Mouse (Mus musculus): ENCODE results near the gene Tk2. TPM values are rescaled to one million over a fixed set of nuclear protein-coding genes. Genes with fewer than 3 reads are reported as not detected.

Tk2 gene
- polyA plus RNA-seq, 1 experiment from 2014 or later, result 22.0 TPM

DNA sequence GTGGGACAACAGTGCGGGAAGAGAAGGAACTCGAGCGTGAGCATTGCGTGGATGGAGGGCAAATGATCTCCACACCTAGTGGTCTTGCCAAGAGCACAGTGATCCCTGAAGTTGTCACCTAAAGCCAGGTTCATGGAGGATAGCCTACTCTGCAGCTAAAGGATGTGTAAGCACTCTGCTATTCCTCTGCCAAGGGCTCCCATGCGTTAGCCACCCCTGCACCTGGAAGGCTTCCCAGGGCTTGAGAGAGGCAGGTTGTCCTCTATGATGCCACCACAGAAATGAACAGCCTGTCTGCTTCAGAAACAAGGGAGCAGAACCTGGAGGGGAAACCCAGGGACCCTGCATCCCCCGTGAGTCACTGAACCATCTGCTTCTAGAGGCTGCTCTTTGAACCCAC lies 60.7 kb downstream of the Tk2 start:
- TF ChIP-seq CTCF (IDR thresholded peaks at IDR 0.05), result no peak
- H3K27me3 ChIP-seq, result no peaks in the 10 kb centered on the region
- DNase-seq (ENCODE audit: low read depth, low spot score), result no peak
- in situ Hi-C loops (cut with MboI; ENCODE audit: low pct_unique_long_range_greater_than_20kb), result no loop called here
- POLR2A ChIA-PET, result no interaction called here
- CTCF ChIA-PET, result interaction anchor here (1.3 kb wide), 1 partner anchor 12 kb away, joined by 3 read pairs; no protein-coding TSS in a partner anchor
- no peak for ATAC-seq

DNA sequence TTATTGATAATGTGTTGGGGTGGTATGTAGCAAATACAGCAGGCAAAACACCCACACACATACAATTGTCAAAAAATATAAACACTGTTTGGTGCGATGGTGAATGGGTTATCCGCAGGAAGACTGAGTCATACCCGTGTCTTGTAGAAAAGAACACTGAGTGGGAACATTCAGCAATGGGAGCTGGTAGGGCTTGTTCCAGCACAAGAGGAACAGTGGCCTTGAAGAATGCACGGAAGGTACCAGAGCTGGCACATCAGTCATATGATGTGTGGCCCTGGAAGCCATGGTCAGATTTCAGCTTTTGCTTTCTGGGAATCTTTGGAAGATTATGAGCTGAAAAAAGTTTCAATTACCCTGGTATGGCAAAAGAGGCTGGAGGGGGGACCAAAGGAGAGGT lies 61.5 kb downstream of the Tk2 start:
- ATAC-seq, result no peak
- no peak for TF ChIP-seq CTCF (IDR thresholded peaks at IDR 0.05)
- in situ Hi-C loops (cut with MboI; ENCODE audit: low pct_unique_long_range_greater_than_20kb), result no loop called here
- CTCF ChIA-PET, result interaction anchor here (1.3 kb wide), 1 partner anchor 12 kb away, joined by 3 read pairs; no protein-coding TSS in a partner anchor
- H3K27me3 ChIP-seq, result peaks cover 4% of the 10 kb centered on the region
- DNase-seq (ENCODE audit: low read depth, low spot score), result no peak
- POLR2A ChIA-PET, result no interaction called here

DNA sequence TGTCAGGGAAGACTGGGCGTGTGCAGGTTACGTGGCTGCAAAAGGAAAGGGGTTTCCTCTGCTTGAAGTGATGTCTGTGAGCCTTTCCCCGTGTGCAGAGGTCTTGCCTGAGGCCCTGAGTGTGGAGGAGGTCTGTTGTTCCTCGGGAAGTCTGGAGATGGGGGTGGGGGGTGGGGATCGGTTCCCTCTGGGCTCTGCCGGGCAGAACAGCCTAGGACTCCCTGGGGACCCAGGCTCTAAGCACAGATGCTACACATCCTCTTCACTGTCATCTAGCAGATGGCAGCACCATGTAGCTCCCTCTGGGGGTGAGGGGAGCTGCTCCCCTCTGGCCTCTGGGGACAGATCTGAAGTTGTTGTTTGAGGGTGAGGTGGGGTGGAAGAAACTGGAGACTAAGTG lies 63.5 kb downstream of the Tk2 start:
- DNase-seq (ENCODE audit: low read depth, low spot score), result no peak
- CTCF ChIA-PET, result no interaction called here
- ATAC-seq, result no peak
- no peak for TF ChIP-seq CTCF (IDR thresholded peaks at IDR 0.05)
- H3K27me3 ChIP-seq, result peaks cover 4% of the 10 kb centered on the region
- POLR2A ChIA-PET, result no interaction called here
- in situ Hi-C loops (cut with MboI; ENCODE audit: low pct_unique_long_range_greater_than_20kb), result no loop called here

DNA sequence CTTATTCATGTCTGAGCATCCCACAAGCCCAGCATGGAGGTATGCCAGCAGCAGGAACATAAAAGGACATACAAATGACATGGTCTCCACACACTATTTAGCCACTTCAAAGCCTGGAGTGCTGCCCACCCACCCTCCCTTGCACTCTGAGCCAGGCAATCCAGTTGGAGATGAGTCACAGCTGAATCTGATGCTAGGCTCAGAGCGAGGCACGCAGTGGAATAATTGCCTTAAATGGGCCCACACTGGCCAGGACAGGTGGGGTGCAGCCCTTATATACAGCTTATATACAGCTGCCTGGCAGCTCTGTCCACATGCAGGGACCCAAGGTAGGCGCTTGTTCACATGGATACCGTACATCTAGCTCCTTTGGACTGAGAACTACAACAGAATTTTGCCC lies 71.3 kb downstream of the Tk2 start:
- ChIA-PET CTCF (no interaction called here), POLR2A (no interaction called here)
- in situ Hi-C loops (cut with MboI; ENCODE audit: low pct_unique_long_range_greater_than_20kb), result no loop called here
- ATAC-seq (no peak), DNase-seq (ENCODE audit: low read depth, low spot score) (no peak)
- H3K27me3 ChIP-seq, result peaks cover 7% of the 10 kb centered on the region
- TF ChIP-seq CTCF (IDR thresholded peaks at IDR 0.05), result no peak

Other genes starting within 250 kb of the Tk2 start
- not detected for gene Cdh5, start 146.9 kb downstream of the Tk2 start, polyA plus RNA-seq (2021)
- not detected for gene Bean1, start 78.1 kb downstream of the Tk2 start, polyA plus RNA-seq (2021)
- gene Cklf, start 2.3 kb upstream of the Tk2 start, polyA plus RNA-seq (2021), result 22.0 TPM
- not detected for gene Cmtm2a, start 44.6 kb upstream of the Tk2 start, polyA plus RNA-seq (2021)
- not detected for gene Gm45711, start 61.5 kb upstream of the Tk2 start, polyA plus RNA-seq (2021)
- 0.14 TPM for gene Cmtm1, start 61.6 kb upstream of the Tk2 start, polyA plus RNA-seq (2021)
- not detected for gene Gm11020, start 73.0 kb upstream of the Tk2 start, polyA plus RNA-seq (2021)
- gene Cmtm2b, start 73.7 kb upstream of the Tk2 start, polyA plus RNA-seq (2021), result not detected
- 120 TPM for gene Cmtm3, start 90.9 kb upstream of the Tk2 start, polyA plus RNA-seq (2021)
- 39.8 TPM for gene Cmtm4, start 147.2 kb upstream of the Tk2 start, polyA plus RNA-seq (2021)
- 93.1 TPM for gene Dync1li2, start 194.5 kb upstream of the Tk2 start, polyA plus RNA-seq (2021)